Mouse (Mus musculus): Measurements from ENCODE around the gene H3f3b. TPM values are rescaled to one million over a fixed set of nuclear protein-coding genes. Genes with fewer than 3 reads are reported as not detected.

The H3f3b gene
- total and polyA plus RNA-seq, 2 experiments from 2014 or later, result 936 to 2,422 TPM

DNA sequence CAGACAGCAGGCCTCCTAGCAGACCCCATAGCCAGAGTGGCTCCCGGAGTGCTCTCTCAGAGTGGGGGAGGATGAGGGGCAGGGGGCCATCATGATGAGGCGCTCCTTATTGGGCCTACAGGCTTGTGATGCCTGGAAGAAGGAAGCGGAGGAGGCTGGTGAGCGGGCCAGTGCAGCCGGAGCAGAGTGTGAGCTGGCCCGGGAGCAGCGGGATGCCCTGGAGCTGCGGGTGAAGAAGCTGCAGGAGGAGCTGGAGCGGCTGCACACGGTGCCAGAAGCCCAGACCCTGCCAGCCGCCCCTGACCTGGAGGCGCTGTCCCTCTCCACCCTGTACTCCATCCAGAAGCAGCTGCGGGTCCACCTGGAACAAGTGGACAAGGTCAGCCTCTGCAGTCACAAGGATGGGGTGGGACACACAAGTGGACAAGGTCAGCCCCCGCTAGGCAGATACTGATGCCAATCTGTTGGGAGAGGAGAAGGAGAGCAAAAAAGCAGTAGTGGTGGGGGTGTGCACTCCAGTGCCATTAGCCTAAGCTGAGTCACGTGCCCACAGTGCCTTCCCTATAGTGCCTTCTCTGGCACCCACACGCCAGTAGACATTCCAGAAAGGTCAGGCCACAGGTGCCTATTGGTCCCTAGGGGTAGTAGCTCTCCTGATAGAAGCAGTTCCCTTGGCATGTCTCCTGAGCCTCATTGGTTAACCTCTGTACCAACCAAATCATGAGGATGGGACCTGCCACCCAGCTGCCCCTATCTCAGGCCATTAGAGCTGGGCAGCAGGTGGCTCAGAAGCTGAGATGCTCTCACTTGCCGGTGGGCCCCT is 31.3 kb upstream of the H3f3b start:
- Histone ChIP-seq H3K4me1 (ENCODE audit: insufficient read depth) (no peaks in the 10 kb centered on the region), H3K9ac (no peak overlapping the region), H3K27ac (ENCODE audit: low read depth, low read length) (no peak overlapping the region), H3K4me3 (ENCODE audit: low read depth, low read length) (no peak overlapping the region), H3K4me2 (ENCODE audit: low read depth) (no peak overlapping the region), H3K27me3 (ENCODE audit: insufficient read depth, low read length) (no peaks in the 10 kb centered on the region), H3K36me3 (ENCODE audit: insufficient read depth) (peaks cover 68% of the 10 kb centered on the region), H3K9me3 (ENCODE audit: low read length) (no peaks in the 10 kb centered on the region)
- 92% methylated on average over 17 of the region's 17 CpGs for WGBS
- no peak for TF ChIP-seq CTCF (IDR thresholded peaks at IDR 0.05; ENCODE audit: low read depth)
- DNase-seq (no peak), ATAC-seq (no peak)

DNA sequence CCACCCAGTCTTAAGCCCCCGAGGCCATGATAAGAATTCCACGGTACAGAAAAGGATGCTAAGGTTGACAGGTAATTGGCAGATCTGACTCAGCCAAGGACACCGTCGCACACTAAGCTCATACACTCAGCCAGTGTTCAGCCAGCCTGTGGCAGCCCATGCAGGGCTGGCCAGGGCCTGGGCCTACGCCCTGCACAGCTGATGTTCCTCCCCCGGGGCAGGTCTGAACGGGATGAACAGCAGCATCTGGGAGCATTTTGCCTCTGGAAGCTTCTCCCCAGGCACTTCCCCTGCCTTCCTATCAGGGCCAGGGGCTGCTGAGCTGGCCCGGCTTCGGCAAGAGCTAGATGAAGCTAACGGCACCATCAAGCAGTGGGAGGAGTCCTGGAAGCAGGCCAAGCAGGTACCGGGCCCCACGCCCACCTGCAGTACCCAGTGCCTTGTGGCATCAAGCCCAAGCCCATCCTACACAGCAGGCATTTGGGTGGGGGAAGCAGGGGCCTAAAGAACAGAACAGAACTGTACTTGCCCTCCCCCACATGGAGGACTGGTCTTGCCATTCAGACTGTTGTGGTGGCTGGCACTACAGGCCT is 30.4 kb upstream of the H3f3b start:
- H3K9ac ChIP-seq, result no peak overlapping the region
- no peaks in the 10 kb centered on the region for H3K4me1 ChIP-seq (ENCODE audit: insufficient read depth)
- H3K27ac ChIP-seq (ENCODE audit: low read depth, low read length), result no peak overlapping the region
- 64% methylated on average over 12 of the region's 12 CpGs for WGBS
- DNase-seq (no peak), ATAC-seq (no peak; the same call in 1 of the 2 replicates)
- H3K27me3 ChIP-seq (ENCODE audit: insufficient read depth, low read length), result no peaks in the 10 kb centered on the region
- no peak for TF ChIP-seq CTCF (IDR thresholded peaks at IDR 0.05; ENCODE audit: low read depth)
- no peak overlapping the region for H3K4me2 ChIP-seq (ENCODE audit: low read depth)
- no peaks in the 10 kb centered on the region for H3K9me3 ChIP-seq (ENCODE audit: low read length)
- peaks cover 77% of the 10 kb centered on the region for H3K36me3 ChIP-seq (ENCODE audit: insufficient read depth)
- no peak overlapping the region for H3K4me3 ChIP-seq (ENCODE audit: low read depth, low read length)

DNA sequence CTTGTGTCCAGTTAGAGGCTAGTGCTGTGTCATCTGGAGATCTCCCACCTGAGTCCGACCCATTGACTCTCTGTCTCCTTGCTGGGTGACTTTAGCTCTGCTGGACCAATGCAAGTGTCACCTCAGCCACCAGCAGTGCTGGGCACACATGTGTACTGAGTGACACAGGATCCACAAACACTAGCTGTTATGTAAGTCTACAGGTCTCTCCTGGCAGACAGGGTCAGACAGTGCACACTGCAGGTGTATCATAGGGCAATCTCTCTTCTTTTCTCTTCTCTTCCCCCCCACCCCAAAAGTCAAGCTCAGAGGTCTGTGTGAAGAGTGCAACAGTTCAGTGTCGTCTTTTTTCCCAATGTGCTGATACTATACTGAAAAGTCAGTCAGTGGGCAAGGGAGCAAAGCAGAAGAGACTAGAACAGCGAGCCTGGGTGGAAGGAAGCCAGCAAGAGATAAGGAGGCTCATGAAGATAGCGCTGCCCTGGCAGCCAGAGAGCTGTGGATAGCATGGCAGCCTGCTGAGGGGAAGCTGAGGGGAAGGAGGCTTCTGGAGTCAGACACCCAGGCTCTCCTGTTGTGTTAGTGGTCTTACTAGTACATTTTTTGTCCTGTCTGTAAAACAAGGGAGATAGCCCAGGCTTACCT is 29.6 kb upstream of the H3f3b start:
- no peaks in the 10 kb centered on the region for H3K4me1 ChIP-seq (ENCODE audit: insufficient read depth)
- ATAC-seq (no peak), DNase-seq (no peak)
- no peak overlapping the region for H3K4me3 ChIP-seq (ENCODE audit: low read depth, low read length)
- no peak for TF ChIP-seq CTCF (IDR thresholded peaks at IDR 0.05; ENCODE audit: low read depth)
- H3K9me3 ChIP-seq (ENCODE audit: low read length), result no peaks in the 10 kb centered on the region
- H3K36me3 ChIP-seq (ENCODE audit: insufficient read depth), result peaks cover 81% of the 10 kb centered on the region
- no peak overlapping the region for H3K4me2 ChIP-seq (ENCODE audit: low read depth)
- H3K9ac ChIP-seq, result no peak overlapping the region
- WGBS, result 83% methylated on average over 4 of the region's 4 CpGs
- H3K27ac ChIP-seq (ENCODE audit: low read depth, low read length), result no peak overlapping the region
- no peaks in the 10 kb centered on the region for H3K27me3 ChIP-seq (ENCODE audit: insufficient read depth, low read length)

DNA sequence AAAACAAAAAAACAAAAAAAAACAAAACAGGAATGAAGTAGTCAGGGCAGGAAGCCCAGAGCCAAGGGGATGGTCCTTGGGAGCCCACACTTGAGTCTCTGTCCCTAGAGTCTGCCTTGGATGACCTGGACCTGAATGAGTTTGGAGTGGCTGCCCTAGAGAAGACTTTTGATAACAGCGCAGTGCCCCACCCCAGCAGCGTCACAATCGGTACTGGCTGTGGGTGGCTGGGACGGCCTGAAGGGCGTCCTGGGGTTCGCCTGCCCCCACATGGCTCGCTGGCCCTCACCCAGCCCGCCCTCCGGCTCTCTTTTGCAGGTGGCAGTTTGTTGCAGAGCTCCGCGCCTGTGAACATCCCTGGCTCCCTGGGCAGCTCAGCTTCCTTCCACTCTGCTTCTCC is 28.1 kb upstream of the H3f3b start:
- Histone ChIP-seq H3K27ac (ENCODE audit: low read depth, low read length) (no peak overlapping the region), H3K4me2 (ENCODE audit: low read depth) (no peak overlapping the region), H3K36me3 (ENCODE audit: insufficient read depth) (peaks cover 86% of the 10 kb centered on the region), H3K9me3 (ENCODE audit: low read length) (no peaks in the 10 kb centered on the region), H3K4me1 (ENCODE audit: insufficient read depth) (no peaks in the 10 kb centered on the region), H3K27me3 (ENCODE audit: insufficient read depth, low read length) (no peaks in the 10 kb centered on the region), H3K4me3 (ENCODE audit: low read depth, low read length) (no peak overlapping the region), H3K9ac (no peak overlapping the region)
- 100% methylated on average over 10 of the region's 11 CpGs for WGBS
- ATAC-seq (no peak), DNase-seq (no peak)
- no peak for TF ChIP-seq CTCF (IDR thresholded peaks at IDR 0.05; ENCODE audit: low read depth)

DNA sequence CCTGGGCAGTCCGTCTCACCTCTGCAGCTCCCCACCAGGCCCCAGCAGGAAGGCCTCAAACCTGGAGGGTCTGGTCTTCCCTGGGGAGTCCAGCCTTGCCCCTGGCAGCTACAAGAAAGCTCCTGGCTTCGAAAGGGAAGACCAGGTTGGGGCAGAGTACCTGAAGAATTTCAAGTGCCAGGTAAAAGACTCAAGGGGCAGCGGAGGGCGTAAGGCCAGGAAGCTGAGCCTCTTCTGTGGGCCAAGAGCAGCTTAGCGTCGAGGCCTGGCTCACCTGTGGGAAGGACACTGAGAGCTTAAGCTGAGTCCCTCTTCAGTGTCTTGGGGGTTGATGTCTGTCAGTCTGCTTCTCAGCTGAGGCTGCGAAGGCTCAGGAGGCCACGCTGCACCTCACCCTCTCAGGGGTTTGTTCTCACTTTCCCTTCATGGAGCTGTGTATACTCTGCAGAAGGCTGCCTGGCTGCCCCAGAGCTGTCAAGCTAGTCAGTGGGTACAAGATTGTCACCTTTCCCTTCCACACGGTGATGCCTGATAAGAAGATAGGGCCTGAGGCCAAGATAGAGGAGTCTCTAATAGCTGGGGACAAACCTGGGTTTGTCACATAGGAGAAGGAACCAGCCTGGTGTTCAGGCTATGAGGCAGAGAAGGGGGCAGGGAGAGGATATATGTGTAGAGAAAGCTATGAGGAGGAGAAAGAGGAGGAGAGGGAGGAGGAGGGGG is 25.9 kb upstream of the H3f3b start:
- WGBS, result 94% methylated on average over 9 of the region's 9 CpGs
- H3K9ac ChIP-seq, result no peak overlapping the region
- no peak overlapping the region for H3K27ac ChIP-seq (ENCODE audit: low read depth, low read length)
- no peak overlapping the region for H3K4me2 ChIP-seq (ENCODE audit: low read depth)
- ATAC-seq (no peak), DNase-seq (no peak)
- no peaks in the 10 kb centered on the region for H3K4me1 ChIP-seq (ENCODE audit: insufficient read depth)
- no peaks in the 10 kb centered on the region for H3K9me3 ChIP-seq (ENCODE audit: low read length)
- no peaks in the 10 kb centered on the region for H3K27me3 ChIP-seq (ENCODE audit: insufficient read depth, low read length)
- no peak overlapping the region for H3K4me3 ChIP-seq (ENCODE audit: low read depth, low read length)
- peaks cover 89% of the 10 kb centered on the region for H3K36me3 ChIP-seq (ENCODE audit: insufficient read depth)
- no peak for TF ChIP-seq CTCF (IDR thresholded peaks at IDR 0.05; ENCODE audit: low read depth)

DNA sequence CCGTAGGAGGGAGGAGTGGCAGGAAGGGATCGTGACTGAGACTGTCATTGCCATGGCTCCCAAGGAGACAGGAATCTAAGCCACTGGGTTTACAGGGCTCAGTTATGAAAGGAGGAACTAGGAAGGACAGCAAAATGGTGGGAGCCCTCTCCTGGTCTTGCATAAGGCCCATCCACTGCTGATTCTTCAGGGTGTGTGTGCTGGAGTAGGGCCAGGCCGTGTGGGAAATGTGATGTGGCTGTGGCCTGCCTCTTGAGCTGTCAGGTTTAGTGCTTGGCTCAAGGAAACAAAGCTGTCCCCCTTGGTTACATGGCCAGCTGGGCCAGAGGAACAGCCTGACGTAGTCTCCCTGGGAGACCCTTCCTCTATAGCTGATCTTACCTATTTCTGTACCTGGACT is 22.4 kb upstream of the H3f3b start:
- no peak for TF ChIP-seq CTCF (IDR thresholded peaks at IDR 0.05; ENCODE audit: low read depth)
- no peak overlapping the region for H3K4me3 ChIP-seq (ENCODE audit: low read depth, low read length)
- no peak overlapping the region for H3K4me2 ChIP-seq (ENCODE audit: low read depth)
- H3K4me1 ChIP-seq (ENCODE audit: insufficient read depth), result no peaks in the 10 kb centered on the region
- no peaks in the 10 kb centered on the region for H3K9me3 ChIP-seq (ENCODE audit: low read length)
- peaks cover 73% of the 10 kb centered on the region for H3K36me3 ChIP-seq (ENCODE audit: insufficient read depth)
- no peak overlapping the region for H3K27ac ChIP-seq (ENCODE audit: low read depth, low read length)
- WGBS, result 92% methylated on average over 4 of the region's 4 CpGs
- no peak overlapping the region for H3K9ac ChIP-seq
- no peak for ATAC-seq
- H3K27me3 ChIP-seq (ENCODE audit: insufficient read depth, low read length), result no peaks in the 10 kb centered on the region
- no peak for DNase-seq
